Mouse (Mus musculus) MEL (cell line): Measurements from ENCODE around the gene Spata17. TPM values are rescaled to one million over a fixed set of nuclear protein-coding genes. Genes with fewer than 3 reads are reported as not detected.

ENCODE experiments used
- DNase-seq: peaks from one replicate; pipeline ENCODE4 v3.0.0; 2011; ENCODE audit warnings: low read depth, low spot score
- H3K27ac ChIP-seq: 2 replicates; pipeline ENCODE4 v1.5.1; 2012; ENCODE audit warnings: low read depth, mild to moderate bottlenecking, control low read depth, low read length, moderate library complexity; ENCODE audit not compliant: control insufficient read depth
- H3K27me3 ChIP-seq, 2 experiments: fragments of 150-350 bp in 1 of 2; sonication (generic) in 1 of 2; 2 replicates each; pipeline ENCODE4 v1.6.1; 2012; ENCODE audit warnings: low read length in 2 of 2, mild to moderate bottlenecking in 2 of 2, improper control_type of control experiment in 1 of 2, moderate library complexity in 1 of 2; ENCODE audit not compliant: insufficient read depth in 2 of 2, control insufficient read depth in 1 of 2
- H3K36me3 ChIP-seq, 2 experiments: 2 replicates each; pipeline ENCODE4 v1.6.1; 2012 to 2014; ENCODE audit warnings: low read length in 2 of 2, improper control_type of control experiment in 1 of 2, inconsistent platforms in 1 of 2, mild to moderate bottlenecking in 1 of 2; ENCODE audit not compliant: insufficient read depth in 2 of 2, control insufficient read depth in 1 of 2
- H3K4me1 ChIP-seq, 2 experiments: fragments of 150-350 bp in 1 of 2; sonication (generic) in 1 of 2; 2 replicates each; pipeline ENCODE4 v1.6.1; 2012; ENCODE audit warnings: low read length in 2 of 2, improper control_type of control experiment in 1 of 2, mild to moderate bottlenecking in 1 of 2; ENCODE audit not compliant: insufficient read depth in 2 of 2, control insufficient read depth in 1 of 2
- H3K4me3 ChIP-seq, 2 experiments: fragments of 150-350 bp in 1 of 2; sonication (generic) in 1 of 2; 2 replicates each; pipeline ENCODE4 v1.5.1; 2012; ENCODE audit warnings: low read depth in 2 of 2, low read length in 2 of 2, mild to moderate bottlenecking in 2 of 2, moderate library complexity in 2 of 2, control low read depth in 1 of 2, improper control_type of control experiment in 1 of 2; ENCODE audit not compliant: control insufficient read depth in 1 of 2, insufficient read depth in 1 of 2
- H3K79me2 ChIP-seq: 2 replicates; pipeline ENCODE4 v1.6.1; 2012; ENCODE audit warnings: mild to moderate bottlenecking, low read length, moderate library complexity; ENCODE audit not compliant: control insufficient read depth, poor library complexity, insufficient read depth
- H3K9ac ChIP-seq: 2 replicates; pipeline ENCODE4 v1.6.1; 2012; ENCODE audit warnings: low read depth, mild to moderate bottlenecking, control low read depth, low read length, moderate library complexity; ENCODE audit not compliant: control insufficient read depth, poor library complexity, severe bottlenecking
- H3K9me3 ChIP-seq: fragments of 150-350 bp; sonication (generic); replicated peaks from 2 replicates; pipeline ENCODE4 v1.6.1; 2012; ENCODE audit warnings: mild to moderate bottlenecking, low read length, improper control_type of control experiment, moderate library complexity; ENCODE audit not compliant: insufficient read depth
- CHD1 ChIP-seq: IDR thresholded peaks from 2 replicates; pipeline ENCODE4 v1.6.1; 2012; ENCODE audit warnings: low read depth, mild to moderate bottlenecking, inconsistent platforms, low read length, improper control_type of control experiment
- ELF1 ChIP-seq: IDR thresholded peaks from 2 replicates; pipeline ENCODE4 v1.6.1; 2014; ENCODE audit warnings: low read depth, mild to moderate bottlenecking, inconsistent platforms, low read length, improper control_type of control experiment, moderate library complexity
- ETS1 ChIP-seq: IDR thresholded peaks from 2 replicates; pipeline ENCODE4 v1.6.1; 2012; ENCODE audit warnings: low read depth, mild to moderate bottlenecking, inconsistent platforms, low read length, improper control_type of control experiment, moderate library complexity
- HCFC1 ChIP-seq: IDR thresholded peaks from 2 replicates; pipeline ENCODE4 v1.6.1; 2012; ENCODE audit warnings: low read depth, mild to moderate bottlenecking, inconsistent platforms, low read length, improper control_type of control experiment, moderate library complexity
- JUND ChIP-seq: IDR thresholded peaks from 2 replicates; pipeline ENCODE4 v1.6.1; 2011; ENCODE audit warnings: low read depth, mild to moderate bottlenecking, improper control_type of control experiment, low read length
- MAZ ChIP-seq: IDR thresholded peaks from 2 replicates; pipeline ENCODE4 v1.6.1; 2012; ENCODE audit warnings: low read depth, mild to moderate bottlenecking, inconsistent platforms, low read length, improper control_type of control experiment
- MYB ChIP-seq: IDR thresholded peaks from 2 replicates; pipeline ENCODE4 v1.6.1; 2011; ENCODE audit warnings: mild to moderate bottlenecking, low read depth, low read length, improper control_type of control experiment
- MYC ChIP-seq: IDR thresholded peaks from 2 replicates; pipeline ENCODE4 v1.6.1; 2011; ENCODE audit warnings: low read depth, mild to moderate bottlenecking, low read length, improper control_type of control experiment, moderate library complexity
- POLR2A ChIP-seq, 2 experiments: IDR thresholded peaks; 2 replicates each; pipeline ENCODE4 v1.6.1; 2011 to 2012; ENCODE audit warnings: low read length in 2 of 2, mild to moderate bottlenecking in 2 of 2, control low read depth in 1 of 2, improper control_type of control experiment in 1 of 2, low read depth in 1 of 2, moderate library complexity in 1 of 2; ENCODE audit not compliant: control insufficient read depth in 1 of 2, insufficient read depth in 1 of 2, poor library complexity in 1 of 2
- POLR2AphosphoS2 ChIP-seq: IDR thresholded peaks from 2 replicates; pipeline ENCODE4 v1.6.1; 2011; ENCODE audit warnings: low read length, improper control_type of control experiment
- RAD21 ChIP-seq: IDR thresholded peaks from 2 replicates; pipeline ENCODE4 v1.6.1; 2011; ENCODE audit warnings: mild to moderate bottlenecking, low read depth, low read length, improper control_type of control experiment
- RCOR1 ChIP-seq: IDR thresholded peaks from 2 replicates; pipeline ENCODE4 v1.6.1; 2012; ENCODE audit warnings: low read depth, mild to moderate bottlenecking, inconsistent platforms, low read length, improper control_type of control experiment
- SIN3A ChIP-seq: IDR thresholded peaks from 2 replicates; pipeline ENCODE4 v1.6.1; 2012; ENCODE audit warnings: low read length, improper control_type of control experiment, inconsistent platforms
- TAL1 ChIP-seq: IDR thresholded peaks from 2 replicates; pipeline ENCODE4 v1.6.1; 2012; ENCODE audit warnings: mild to moderate bottlenecking, inconsistent platforms, low read length, moderate library complexity, mixed read lengths
- TCF12 ChIP-seq: IDR thresholded peaks from 2 replicates; pipeline ENCODE4 v1.6.1; 2014; ENCODE audit warnings: low read depth, mild to moderate bottlenecking, inconsistent platforms, low read length, improper control_type of control experiment, moderate library complexity
- UBTF ChIP-seq: IDR thresholded peaks from 2 replicates; pipeline ENCODE4 v1.6.1; 2012; ENCODE audit warnings: low read depth, mild to moderate bottlenecking, inconsistent platforms, low read length, improper control_type of control experiment, moderate library complexity, borderline replicate concordance; ENCODE audit not compliant: insufficient read depth
- USF2 ChIP-seq, 2 experiments: IDR thresholded peaks; 2 replicates each; pipeline ENCODE4 v1.6.1; 2011 to 2012; ENCODE audit warnings: improper control_type of control experiment in 2 of 2, low read length in 2 of 2, borderline replicate concordance in 1 of 2, inconsistent platforms in 1 of 2, low read depth in 1 of 2, mild to moderate bottlenecking in 1 of 2; ENCODE audit not compliant: insufficient read depth in 1 of 2
- ZC3H11A ChIP-seq: IDR thresholded peaks from 2 replicates; pipeline ENCODE4 v1.6.1; 2012; ENCODE audit warnings: low read depth, mild to moderate bottlenecking, inconsistent platforms, low read length, improper control_type of control experiment
- ZKSCAN1 ChIP-seq: IDR thresholded peaks from 2 replicates; pipeline ENCODE4 v1.6.1; 2012; ENCODE audit warnings: low read depth, mild to moderate bottlenecking, inconsistent platforms, low read length, improper control_type of control experiment, moderate library complexity
- ZMIZ1 ChIP-seq: IDR thresholded peaks from 2 replicates; pipeline ENCODE4 v1.6.1; 2012; ENCODE audit warnings: low read depth, mild to moderate bottlenecking, inconsistent platforms, low read length, improper control_type of control experiment, moderate library complexity
- polyA plus RNA-seq, 2 experiments: library from polyadenylated mRNA; stranded (reverse) in 1 of 2; unstranded in 1 of 2; fragments of >175 nt in 1 of 2; fragments of >200 nt in 1 of 2; gene quantifications; 2 replicates each; pipeline versions ENCODE4 v1.2.1 to v1.2.4; 2012; ENCODE audit warnings: low replicate concordance in 2 of 2, low read depth in 1 of 2; ENCODE audit not compliant: insufficient read length in 2 of 2, insufficient read depth in 1 of 2, missing spikeins in 1 of 2
- total RNA-seq: library from RNA; depleted of rRNA; stranded (reverse); fragments of 300-350 nt; gene quantifications from 2 replicates; pipeline ENCODE4 v1.2.3, GENCODE M21; 2012

Gene Spata17
- total and polyA plus RNA-seq, 3 experiments = 0.13 TPM; not detected in 2

DNA sequence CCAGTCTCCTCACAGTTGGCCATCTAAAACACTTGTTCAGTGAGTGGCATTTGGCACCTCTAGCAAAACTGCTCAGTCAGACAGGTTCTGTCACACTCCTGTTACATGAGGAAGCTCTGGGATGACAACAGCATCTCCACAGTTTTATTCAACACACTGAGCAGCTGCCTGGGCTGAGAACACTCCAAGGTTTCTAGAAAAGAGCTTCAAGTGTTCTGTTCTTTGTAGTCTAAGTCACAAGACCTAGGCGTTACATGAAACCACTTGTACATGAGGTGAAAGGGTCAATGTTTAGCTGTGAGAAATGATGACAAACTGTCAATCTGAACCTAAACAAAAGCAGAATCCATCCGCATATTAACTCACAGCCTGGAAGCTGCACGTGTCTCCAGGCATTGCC, 161.4 kb downstream of the Spata17 start:
- Histone ChIP-seq H3K27me3 (no peaks in the 10 kb centered on the region), H3K27ac (no peak overlapping the region), H3K79me2 (no peaks in the 10 kb centered on the region), H3K9me3 (no peaks in the 10 kb centered on the region), H3K36me3 (no peaks in the 10 kb centered on the region), H3K9ac (no peak overlapping the region), H3K4me3 (no peak overlapping the region), H3K4me1 (no peaks in the 10 kb centered on the region)
- no peak for DNase-seq
- TF ChIP-seq TCF12 = no peak
- no peak for TF ChIP-seq SIN3A
- TF ChIP-seq ETS1 = no peak
- TF ChIP-seq CHD1 = no peak
- TF ChIP-seq RAD21 = no peak
- TF ChIP-seq TAL1 = no peak
- no peak for TF ChIP-seq MYC
- no peak for TF ChIP-seq ELF1
- TF ChIP-seq POLR2AphosphoS2 = no peak
- no peak for TF ChIP-seq HCFC1
- no peak for TF ChIP-seq MAZ

DNA sequence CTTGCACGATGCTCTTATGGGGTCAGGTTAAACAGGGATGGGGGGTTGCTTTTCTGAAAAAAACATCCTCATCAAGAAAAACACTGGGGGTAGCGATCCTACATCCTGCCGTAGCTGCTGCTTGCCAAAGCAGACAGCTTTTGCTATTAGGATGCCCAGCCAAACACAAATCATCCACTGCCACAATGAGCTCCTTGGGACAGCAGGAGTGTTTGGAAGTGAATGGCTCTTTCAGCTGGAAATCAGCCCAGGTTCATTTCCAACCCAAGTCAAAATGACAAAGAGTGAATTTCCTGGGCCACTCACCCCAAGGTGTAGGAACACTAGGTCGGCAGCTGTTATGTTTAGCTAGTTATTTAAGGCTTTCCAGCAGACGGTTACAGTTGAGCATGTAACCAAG, 162.7 kb downstream of the Spata17 start:
- TF ChIP-seq ETS1 (no peak), POLR2A (IDR thresholded peaks at IDR 0.05; ENCODE audit: control insufficient read depth in 1 of 2, insufficient read depth in 1 of 2, low read depth in 1 of 2, low read length in 2 of 2, poor library complexity in 1 of 2) (no peak), MYC (no peak), UBTF (no peak), JUND (no peak), ZMIZ1 (no peak), ZC3H11A (no peak), RCOR1 (no peak), MYB (no peak), USF2 (IDR thresholded peaks at IDR 0.05; ENCODE audit: borderline replicate concordance in 1 of 2, insufficient read depth in 1 of 2, low read depth in 1 of 2, low read length in 2 of 2) (no peak), HCFC1 (no peak), ZKSCAN1 (no peak)

More for the DNA sequence above, 162.7 kb downstream of the Spata17 start:
- no peak for DNase-seq
- no peaks in the 10 kb centered on the region for H3K9me3 ChIP-seq
- H3K36me3 ChIP-seq = no peaks in the 10 kb centered on the region
- H3K27ac ChIP-seq = no peak overlapping the region
- no peaks in the 10 kb centered on the region for H3K4me1 ChIP-seq
- H3K9ac ChIP-seq = no peak overlapping the region
- no peaks in the 10 kb centered on the region for H3K79me2 ChIP-seq
- no peaks in the 10 kb centered on the region for H3K27me3 ChIP-seq
- H3K4me3 ChIP-seq = no peak overlapping the region
